Mouse (Mus musculus) stomach, postnatal 0 days (tissue): ENCODE measurements around the gene Slc34a2.

Experiments
- CTCF ChIP-seq: IDR thresholded peaks from 2 replicates; pipeline ENCODE4 v1.5.1; 2016; ENCODE audit warnings: antibody characterized with exemption, low read depth, mild to moderate bottlenecking, moderate library complexity
- EP300 ChIP-seq: optimal IDR thresholded peaks from 2 replicates; pipeline ENCODE3; 2016; ENCODE audit warnings: antibody characterized with exemption

- TF ChIP-seq CTCF (no peak), EP300 (no peak)
Observed at GRCm38 (mm10) chr5:53042034-53042748, 4.3 kb downstream of the Slc34a2 start.
